Mouse (Mus musculus) layer of hippocampus, adult 2 months (tissue): ENCODE measurements around the gene Aff3. TPM values are rescaled to one million over a fixed set of nuclear protein-coding genes. Genes with fewer than 3 reads are reported as not detected.

ENCODE experiments used
- DNase-seq, 2 experiments: peaks; one replicate each; pipeline ENCODE4 v3.0.0; 2022; ENCODE audit warnings: low spot score in 2 of 2
- H3K27ac ChIP-seq: fragments of 200-600 bp; 2 replicates; pipeline ENCODE4 v1.8.1; 2022
- H3K4me3 ChIP-seq: fragments of 200-600 bp; 2 replicates; pipeline ENCODE4 v1.8.1; 2022; ENCODE audit warnings: mild to moderate bottlenecking
- CTCF ChIP-seq: fragments of 200-600 bp; conservative IDR thresholded peaks from 2 replicates; pipeline ENCODE4 v1.8.1; 2022; ENCODE audit warnings: antibody characterized with exemption, mild to moderate bottlenecking, moderate library complexity
- total RNA-seq, 2 experiments: library from RNA; stranded (reverse); gene quantifications; 2 replicates each; pipeline ENCODE4 v1.2.3; 2021

The Aff3 gene
- total RNA-seq, 2 experiments from 2014 or later: 108 to 117 TPM

- no peak for TF ChIP-seq CTCF
- Histone ChIP-seq H3K4me3 (no peak overlapping the region), H3K27ac (no peak overlapping the region)
- DNase-seq: no peak
Observed at GRCm38 (mm10) chr1:38230041-38230440, 434.7 kb downstream of the Aff3 start.

- no peak for DNase-seq
- no peak overlapping the region for H3K4me3 ChIP-seq
- H3K27ac ChIP-seq: no peak overlapping the region
Observed at GRCm38 (mm10) chr1:38228806-38229205, 435.9 kb downstream of the Aff3 start.

GRCm38 (mm10) chr1:38225166-38225565, 439.6 kb downstream of the Aff3 start:
- Histone ChIP-seq H3K4me3 (no peak overlapping the region), H3K27ac (no peak overlapping the region)
- DNase-seq: no peak
- TF ChIP-seq CTCF: no peak

More at GRCm38 (mm10) chr1:38228806-38229205, 435.9 kb downstream of the Aff3 start:
- TF ChIP-seq CTCF: no peak

DNA sequence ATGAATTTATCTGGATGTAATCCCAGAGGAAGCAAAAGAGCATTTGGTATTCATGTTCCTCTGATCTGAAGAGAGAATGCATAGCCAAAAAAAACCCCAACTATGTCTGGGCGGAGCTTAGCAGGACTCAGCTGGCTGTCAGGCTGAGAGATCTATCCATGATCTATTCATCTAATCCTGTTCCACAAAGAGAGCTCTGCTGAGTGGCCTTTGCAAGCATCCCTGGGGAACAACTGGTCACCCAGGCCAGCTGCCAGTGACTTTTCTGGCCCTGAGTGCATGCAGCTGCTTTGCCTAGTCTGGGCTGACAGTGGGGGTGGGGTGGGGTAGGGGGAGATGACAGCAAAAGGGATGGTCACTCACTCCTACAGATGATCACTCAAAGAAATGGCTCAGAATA, 442.6 kb downstream of the Aff3 start:
- Histone ChIP-seq H3K27ac (no peak overlapping the region), H3K4me3 (no peak overlapping the region)
- no peak for DNase-seq
- TF ChIP-seq CTCF: no peak

DNA sequence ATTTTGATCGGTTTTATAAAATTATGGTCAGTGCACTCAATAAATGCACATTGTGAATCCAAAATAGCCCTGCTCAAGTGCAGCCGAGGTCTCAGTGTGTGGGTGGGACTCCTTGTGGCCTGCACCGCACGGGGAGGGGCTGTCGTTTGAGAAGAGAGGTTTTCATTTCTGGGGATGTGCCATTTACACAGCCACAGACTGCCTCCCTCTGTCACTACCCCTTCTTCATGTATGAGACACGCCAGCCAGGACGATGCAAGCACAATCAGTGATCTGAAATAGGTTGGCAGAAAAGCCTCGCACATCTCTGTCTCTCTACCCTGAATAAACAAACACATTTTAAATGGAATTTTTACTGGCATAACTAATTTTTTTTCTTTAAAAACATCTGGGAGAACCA, 443.3 kb downstream of the Aff3 start:
- no peak overlapping the region for H3K27ac ChIP-seq
- no peak for TF ChIP-seq CTCF
- no peak overlapping the region for H3K4me3 ChIP-seq
- DNase-seq: no peak

DNA sequence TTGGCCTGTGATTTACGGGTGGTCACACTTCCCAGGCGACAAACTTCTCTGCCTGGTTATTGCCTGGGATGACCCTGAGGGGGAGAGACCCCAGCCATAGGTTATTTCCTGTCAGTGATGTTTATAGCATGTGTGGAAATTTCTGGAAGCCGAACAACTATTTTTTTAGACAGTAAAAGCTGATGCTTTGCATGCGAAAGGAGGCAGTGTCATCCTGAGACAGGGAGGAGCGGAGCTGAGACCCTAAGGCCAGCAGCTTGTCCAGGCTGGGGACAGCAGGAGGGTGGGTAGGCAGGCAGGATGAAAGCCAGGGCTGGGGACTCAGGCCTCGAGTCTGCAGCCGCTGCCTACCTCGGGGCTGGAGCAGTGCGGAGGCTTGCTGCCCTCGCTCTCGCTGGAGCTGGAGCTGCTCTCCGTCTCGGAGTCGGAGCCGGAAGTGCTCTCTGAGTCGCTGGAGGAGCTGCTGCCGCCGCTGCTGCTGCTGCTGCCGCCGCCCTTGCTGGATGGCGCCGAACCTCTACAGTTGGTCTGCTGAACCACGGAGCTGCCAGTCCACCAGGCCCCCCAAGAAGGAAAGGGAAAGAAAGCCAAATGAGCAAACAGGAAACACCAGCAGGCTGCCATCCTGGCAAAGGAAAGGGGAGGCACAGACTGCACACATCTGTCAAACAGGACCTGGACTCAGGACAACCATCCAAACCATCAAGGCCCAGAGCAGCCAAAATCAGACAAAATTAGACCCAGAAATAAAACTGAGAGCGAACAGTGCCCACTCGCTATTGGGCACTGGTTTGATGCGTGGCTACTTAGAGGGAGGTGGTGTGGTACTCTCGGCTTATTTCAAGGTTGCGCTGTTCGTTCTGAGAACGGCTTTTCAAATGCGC, 446.6 kb downstream of the Aff3 start:
- no peak for DNase-seq
- no peak for TF ChIP-seq CTCF
- H3K27ac ChIP-seq: peak overlapping the region; percentile 39; the same call in 1 of the 2 replicates

GRCm38 (mm10) chr1:38217098-38217497, 447.7 kb downstream of the Aff3 start:
- no peak for DNase-seq
- no peak for TF ChIP-seq CTCF
- no peak overlapping the region for H3K27ac ChIP-seq

More for the DNA sequence above, 446.6 kb downstream of the Aff3 start:
- H3K4me3 ChIP-seq: peak overlapping the region; percentile 41

GRCm38 (mm10) chr1:38213377-38213776, 451.4 kb downstream of the Aff3 start:
- H3K27ac ChIP-seq: no peak overlapping the region
- no peak for TF ChIP-seq CTCF
- no peak for DNase-seq
- H3K4me3 ChIP-seq: no peak overlapping the region

More at GRCm38 (mm10) chr1:38217098-38217497, 447.7 kb downstream of the Aff3 start:
- no peak overlapping the region for H3K4me3 ChIP-seq

- no peak for DNase-seq
- Histone ChIP-seq H3K4me3 (no peak overlapping the region), H3K27ac (no peak overlapping the region)
- no peak for TF ChIP-seq CTCF
Observed at GRCm38 (mm10) chr1:38212386-38212785, 452.4 kb downstream of the Aff3 start.

DNA sequence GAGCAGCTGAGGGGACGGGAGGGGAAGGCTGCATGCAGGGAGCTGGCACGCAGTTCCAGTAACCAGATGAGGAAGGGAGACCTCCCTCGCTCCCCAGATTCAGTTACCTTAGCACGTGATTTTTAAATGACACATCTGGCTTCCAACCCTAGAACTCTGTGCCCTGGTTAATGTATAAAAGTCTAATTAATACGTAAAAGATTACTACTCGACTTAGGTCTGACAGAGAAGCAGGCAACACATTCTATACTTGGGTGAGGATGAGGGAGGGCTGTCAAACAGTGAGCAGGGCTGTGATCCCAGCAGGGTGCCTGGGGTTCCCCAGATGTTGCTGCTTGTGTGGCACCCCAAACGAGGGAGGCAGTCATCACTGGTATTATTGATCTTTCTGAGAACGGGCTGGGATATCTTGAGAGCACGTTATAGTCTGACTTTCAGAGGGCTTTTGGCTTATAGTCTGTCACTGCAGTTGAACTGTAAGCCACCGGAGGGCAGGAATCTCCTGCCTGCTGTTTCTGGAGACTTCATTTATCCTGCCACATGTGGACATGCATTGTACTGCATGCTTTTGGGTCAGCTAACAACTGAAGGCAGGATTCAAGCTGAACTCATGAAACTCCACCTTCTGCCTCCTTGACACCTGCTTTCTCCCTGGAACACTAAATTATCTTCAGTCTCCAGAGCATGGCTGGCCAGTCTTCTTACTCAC, 462.1 kb downstream of the Aff3 start:
- Histone ChIP-seq H3K4me3 (no peak overlapping the region), H3K27ac (no peak overlapping the region; the same call in 1 of the 2 replicates)
- DNase-seq: no peak
- TF ChIP-seq CTCF: peak; percentile 70

DNA sequence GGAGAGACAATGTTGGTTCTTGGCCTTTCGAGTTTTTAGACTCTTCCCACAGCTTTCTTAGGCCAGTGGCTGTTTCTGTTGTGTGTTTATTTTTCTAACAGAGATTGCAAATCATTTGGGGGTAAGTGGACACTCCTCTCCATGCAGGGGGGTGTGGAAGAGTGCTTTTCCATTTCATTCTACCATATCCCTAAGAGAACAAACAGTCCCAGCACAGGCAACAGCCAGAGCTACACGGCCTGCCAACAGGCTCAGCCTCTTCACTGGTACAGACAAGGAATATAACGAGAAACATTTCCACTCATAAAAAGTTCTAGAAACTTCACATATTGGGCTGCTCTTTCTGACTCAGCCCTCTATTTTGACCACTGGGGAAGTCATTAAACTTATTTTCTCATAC, 463.0 kb downstream of the Aff3 start:
- Histone ChIP-seq H3K27ac (no peak overlapping the region), H3K4me3 (no peak overlapping the region)
- TF ChIP-seq CTCF: no peak
- no peak for DNase-seq

- DNase-seq: peak in 1 of 2 experiments; percentile 49
- peak overlapping the region; percentile 60 for H3K27ac ChIP-seq
Observed at GRCm38 (mm10) chr1:38199669-38200635, 464.8 kb downstream of the Aff3 start.

More at GRCm38 (mm10) chr1:38199669-38200635, 464.8 kb downstream of the Aff3 start:
- no peak for TF ChIP-seq CTCF
- no peak overlapping the region for H3K4me3 ChIP-seq
